Mouse (Mus musculus) frontal cortex, postnatal 36 days (tissue): ENCODE data around the gene Ccni.
A peak's percentile ranks its signal among the peaks of the same experiment; 100 is the strongest.

Experiments used
- DNase-seq, 2 experiments: peaks; one replicate each; pipeline ENCODE4 v3.0.0; 2022; ENCODE audit warnings: low spot score in 2 of 2

Gene Ccni

GRCm38 (mm10) chr5:93201181-93201580 lies 5.1 kb downstream of the Ccni start:
- DNase-seq = no peak

DNA sequence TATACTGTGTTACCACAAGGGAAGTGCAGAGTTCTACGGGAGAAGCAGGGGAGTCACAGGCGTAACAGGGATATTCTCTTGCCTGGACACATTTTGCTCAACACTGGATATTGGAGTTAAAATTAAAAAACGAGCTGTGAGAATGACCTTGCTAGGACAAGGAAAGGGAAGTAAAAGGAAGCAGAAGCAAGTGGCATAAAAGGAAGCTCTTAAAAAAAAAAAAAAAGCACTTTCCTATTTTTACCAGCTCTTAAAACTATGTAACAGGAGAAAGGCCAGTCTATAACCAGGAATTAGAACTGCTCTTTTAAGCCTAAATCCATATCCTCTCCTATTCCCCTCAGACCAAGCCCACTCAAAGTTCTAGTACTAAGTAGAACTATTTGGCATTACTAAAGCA lies 8.1 kb downstream of the Ccni start:
- no peak for DNase-seq

GRCm38 (mm10) chr5:93190428-93190827 lies 15.9 kb downstream of the Ccni start:
- no peak for DNase-seq

DNA sequence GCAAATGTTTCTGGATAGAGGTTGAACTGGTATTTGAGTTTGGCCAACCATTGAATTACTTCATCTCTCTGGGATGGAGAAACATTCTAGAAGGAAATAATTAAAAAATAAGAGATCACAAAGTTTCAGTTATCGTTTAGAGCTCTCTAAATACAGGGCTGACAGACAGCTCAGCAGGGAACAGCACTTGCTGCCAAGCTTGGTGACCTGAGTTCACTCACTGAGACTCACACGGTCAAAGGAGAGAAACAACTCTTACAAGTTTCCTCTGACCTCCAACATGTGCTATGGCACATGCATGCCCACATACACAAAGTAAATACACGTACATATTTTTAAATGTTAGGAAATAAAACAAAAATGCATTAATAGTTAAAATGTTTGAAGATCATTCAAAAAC lies 16.7 kb downstream of the Ccni start:
- no peak for DNase-seq

DNA sequence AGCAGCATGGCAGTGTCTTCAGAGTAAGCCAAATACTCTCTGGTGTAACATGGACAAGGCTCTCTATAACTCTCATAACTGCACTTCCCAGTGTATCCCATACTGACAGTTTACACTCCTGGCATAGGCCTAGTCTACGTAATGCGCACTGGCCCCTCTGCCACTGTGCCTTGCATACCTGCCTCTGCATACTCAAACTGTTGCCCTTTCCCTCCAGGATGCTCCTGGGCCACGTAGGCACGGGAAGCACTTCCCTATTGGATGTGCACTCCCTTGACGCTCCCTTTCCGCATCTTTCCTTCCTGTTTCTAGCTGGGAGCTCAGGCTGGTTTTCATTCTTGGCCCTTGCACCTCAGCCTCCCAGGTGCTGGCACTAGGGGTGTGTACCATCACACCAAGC lies 21.7 kb downstream of the Ccni start:
- no peak for DNase-seq

- no peak for DNase-seq
Measured at GRCm38 (mm10) chr5:93183311-93183710, 23.0 kb downstream of the Ccni start.

DNA sequence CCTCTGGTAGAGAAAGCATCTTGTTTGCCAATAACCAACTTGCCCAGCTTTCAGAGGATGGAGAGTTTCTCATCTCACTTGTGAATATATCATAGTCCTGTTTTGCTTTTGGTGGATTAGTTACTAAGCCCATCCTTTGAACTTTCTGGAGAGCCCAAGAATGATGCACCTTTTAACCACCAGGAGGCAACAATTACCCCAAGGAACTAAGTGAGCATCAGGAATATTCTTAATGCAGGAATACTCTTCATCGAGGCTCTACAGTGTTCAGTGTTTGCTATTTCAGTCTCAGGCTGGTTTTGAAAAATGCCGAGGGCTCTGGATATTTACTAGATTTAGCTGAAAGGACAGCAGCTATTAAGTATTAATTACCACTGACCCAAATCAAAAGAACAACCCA lies 26.0 kb downstream of the Ccni start:
- DNase-seq = no peak

DNA sequence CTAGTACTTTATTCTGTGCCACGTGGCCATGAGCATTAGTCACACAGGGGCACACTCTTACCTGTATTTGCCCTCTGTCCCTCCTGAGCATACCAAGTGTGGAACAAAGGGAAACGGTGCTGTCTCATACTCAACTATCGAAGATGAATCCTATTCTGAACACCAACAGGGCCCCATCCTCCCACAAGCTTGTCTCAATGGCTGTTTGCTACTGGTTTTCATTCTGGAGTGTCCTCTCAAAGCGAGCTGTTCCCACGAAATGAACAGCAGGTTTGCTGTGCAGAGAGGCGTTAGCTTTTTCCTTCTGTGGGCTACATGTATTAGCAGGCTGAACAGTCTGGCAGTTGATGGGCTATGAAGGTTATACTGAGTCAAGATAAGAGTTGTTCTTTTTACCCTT lies 27.7 kb downstream of the Ccni start:
- no peak for DNase-seq

GRCm38 (mm10) chr5:93174675-93175074 lies 31.6 kb downstream of the Ccni start:
- no peak for DNase-seq

- DNase-seq = no peak
Measured at GRCm38 (mm10) chr5:93172536-93172935, 33.8 kb downstream of the Ccni start.

DNA sequence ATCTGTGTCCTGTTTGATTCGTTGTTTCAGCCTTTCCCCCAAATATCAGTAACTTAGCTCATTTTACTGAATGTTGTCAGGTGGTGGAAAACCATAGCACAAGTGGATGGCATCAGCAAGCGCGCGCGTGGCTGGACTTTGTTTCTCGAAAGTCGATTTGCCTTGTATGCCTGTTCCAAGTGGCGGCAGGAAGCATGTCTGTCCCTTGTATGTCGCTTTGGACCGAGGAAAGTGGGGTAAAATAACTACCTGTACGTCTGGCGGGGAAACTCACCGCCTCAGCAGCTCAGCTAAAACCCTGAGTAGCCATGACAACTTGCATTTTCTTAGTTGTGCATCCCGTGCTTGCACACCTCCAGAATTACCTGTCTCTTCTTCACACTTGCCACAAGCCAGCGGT lies 34.9 kb downstream of the Ccni start:
- no peak for DNase-seq

DNA sequence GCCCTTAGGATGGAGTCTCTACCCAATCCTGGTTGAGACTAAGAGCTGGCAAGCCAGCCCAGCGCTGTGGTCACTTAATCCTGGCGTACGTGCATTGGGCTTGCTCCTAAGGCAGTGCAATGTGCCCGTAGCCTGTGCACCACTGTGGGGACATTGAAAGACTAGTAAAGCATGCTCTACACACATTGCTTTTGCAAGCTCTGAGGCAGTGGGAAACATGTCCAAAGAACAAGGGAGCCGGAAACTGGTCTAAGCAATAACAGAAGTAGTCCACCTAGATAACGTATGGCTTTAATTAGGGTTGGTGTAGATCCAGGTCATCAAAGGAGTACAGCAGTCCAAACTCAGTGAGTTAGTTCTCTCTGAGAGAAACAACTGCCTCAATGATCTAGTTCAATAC lies 37.6 kb downstream of the Ccni start:
- no peak for DNase-seq

DNA sequence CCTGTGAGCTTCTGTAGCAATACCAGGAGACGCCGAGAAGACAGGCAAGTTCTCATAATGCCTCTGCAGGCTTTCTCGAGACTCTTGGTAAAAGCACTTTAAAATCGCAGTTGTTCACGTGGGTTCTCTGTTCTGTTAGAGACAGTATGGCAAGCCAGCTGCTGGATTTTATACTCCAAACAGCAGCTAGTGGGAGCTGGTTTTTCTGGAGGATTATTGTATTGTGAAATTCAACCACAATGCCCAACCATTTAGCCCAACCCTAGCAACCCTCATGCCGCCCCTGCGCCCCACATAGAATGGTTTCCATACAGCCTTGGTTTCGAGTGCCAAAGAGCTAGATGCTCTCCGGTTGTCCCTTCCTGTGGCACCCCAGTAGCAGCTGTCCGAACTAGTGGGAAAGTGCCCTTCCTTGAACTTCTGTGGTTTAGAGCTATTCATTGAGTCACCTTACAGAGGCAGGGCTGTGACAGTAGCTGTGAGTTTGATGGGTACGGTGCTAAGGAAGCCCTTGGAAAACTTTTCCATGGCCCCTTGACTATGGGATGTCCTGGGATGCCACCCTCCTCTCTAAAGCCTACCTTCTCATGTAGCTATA lies 38.3 kb downstream of the Ccni start:
- no peak for DNase-seq

DNA sequence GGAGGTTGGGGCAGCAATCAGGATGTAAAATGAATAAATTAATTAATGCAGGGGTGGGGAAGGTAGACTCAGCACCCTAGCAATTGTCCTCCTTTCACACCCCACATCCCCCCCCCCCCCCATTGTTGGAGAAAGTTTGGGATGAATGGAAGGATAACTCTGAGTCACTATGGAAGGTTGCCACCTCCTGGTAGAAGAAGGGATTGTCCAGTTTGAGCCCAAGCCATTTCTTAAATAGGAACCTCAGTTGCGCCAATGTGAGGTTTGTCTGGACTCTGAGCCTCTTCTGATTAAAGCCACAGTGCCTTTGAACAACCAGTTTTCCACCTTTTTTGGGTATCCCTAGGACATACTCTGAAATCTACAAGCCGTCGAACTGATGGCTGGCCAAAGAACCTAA lies 42.8 kb downstream of the Ccni start:
- peak; percentile 32 to 77 for DNase-seq

- DNase-seq = no peak
Measured at GRCm38 (mm10) chr5:93154401-93154800, 51.9 kb downstream of the Ccni start.

GRCm38 (mm10) chr5:93152451-93152850 lies 53.8 kb downstream of the Ccni start:
- DNase-seq = no peak

GRCm38 (mm10) chr5:93151985-93152384 lies 54.3 kb downstream of the Ccni start:
- DNase-seq = no peak

DNA sequence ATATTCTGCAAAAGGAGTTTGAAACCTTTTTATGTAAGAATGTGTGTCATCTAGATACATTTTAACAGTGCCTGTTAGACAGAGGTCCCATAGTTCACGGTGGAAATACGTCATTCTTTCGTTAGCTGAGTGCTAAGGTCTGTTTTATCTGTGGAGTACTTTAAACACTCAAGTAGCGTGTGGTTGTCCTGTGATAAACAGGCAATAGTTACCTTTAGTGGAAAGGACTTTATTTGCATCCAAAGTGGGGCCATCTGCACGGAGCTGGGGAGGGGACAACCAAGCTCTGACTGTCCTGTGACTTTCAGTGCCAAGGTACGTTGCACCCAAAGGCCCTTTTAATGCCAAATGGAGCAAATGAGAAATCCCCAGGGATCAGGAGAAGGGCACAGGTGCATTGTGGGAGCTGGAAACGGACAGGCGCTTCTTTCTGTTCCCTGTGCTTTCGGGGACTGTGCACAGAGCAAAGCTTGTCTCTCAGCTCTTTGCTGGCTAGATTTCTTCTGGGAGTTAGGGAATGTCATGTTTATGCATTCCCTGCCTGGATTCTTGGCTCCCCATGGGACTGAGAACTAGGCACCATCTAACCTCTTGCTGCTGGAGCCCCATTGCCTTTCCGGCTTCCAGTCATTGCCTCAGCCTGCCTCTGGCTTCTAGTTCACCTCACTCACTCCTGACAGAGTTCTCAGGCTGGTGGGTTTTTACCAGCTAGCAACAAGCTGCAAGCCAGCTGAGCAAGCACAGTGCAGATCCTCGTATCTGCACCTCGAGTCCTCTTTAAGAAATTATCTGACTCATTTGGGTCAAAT lies 56.1 kb downstream of the Ccni start:
- no peak for DNase-seq

GRCm38 (mm10) chr5:93145504-93145903 lies 60.8 kb downstream of the Ccni start:
- DNase-seq = no peak

GRCm38 (mm10) chr5:93144874-93145273 lies 61.4 kb downstream of the Ccni start:
- DNase-seq = no peak

DNA sequence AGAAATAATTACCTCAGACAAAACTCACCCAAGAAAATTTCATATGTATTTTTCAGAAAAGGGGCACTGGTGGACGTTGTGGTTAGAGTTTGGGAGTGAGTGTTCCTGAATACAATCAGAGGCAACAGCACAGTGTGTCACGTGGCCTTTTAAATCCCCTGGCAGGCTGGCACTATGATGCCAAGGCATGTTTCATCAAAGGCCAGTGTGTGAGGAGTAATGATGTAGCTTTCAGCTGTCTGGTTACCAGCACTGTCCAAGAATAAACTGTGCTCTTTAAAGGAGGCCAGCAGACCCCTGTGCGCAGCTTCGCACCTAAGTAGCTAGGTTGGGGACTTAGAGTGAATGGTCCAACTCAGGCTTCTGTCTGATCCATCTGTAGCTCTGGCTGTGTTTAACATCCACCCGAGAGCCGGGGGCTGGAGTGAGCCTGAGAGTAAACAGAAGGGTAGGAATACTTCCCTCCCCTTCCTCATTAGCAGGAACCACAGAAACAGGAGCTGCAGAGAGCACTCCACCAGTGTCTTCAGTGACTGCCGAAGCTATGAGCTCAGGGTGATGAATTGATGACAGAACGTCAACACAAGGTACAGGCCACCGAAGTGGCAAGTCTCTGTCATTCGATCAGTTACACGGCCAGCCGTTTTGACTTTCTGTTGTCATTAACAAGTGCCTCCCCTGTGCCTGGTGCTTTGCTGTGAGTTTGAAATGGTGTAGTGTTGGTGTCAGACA lies 62.8 kb downstream of the Ccni start:
- no peak for DNase-seq

GRCm38 (mm10) chr5:93140747-93141146 lies 65.5 kb downstream of the Ccni start:
- DNase-seq = no peak

GRCm38 (mm10) chr5:93139350-93139749 lies 66.9 kb downstream of the Ccni start:
- DNase-seq = no peak
